Mouse (Mus musculus): Measurements from ENCODE around the gene Lmo7. TPM values are rescaled to one million over a fixed set of nuclear protein-coding genes. Genes with fewer than 3 reads are reported as not detected.
A peak's percentile ranks its signal among the peaks of the same experiment; 100 is the strongest.

Lmo7 gene
- 3.8 and 4.1 TPM in 2 replicates for polyA plus RNA-seq (2014; fragmentation: Nextera tagmentation; extraction: Ambion mirVana)

GRCm38 (mm10) chr14:101729237-101729971 is at the start of gene Lmo7, which contains the start of gene Gm9922:
Lmo7 (plus strand) TSS chr14:101729957.
Gm9922 (minus strand) TSS chr14:101729814.
- peaks cover 29% of the 10 kb centered on the region for H3K27me3 ChIP-seq (replicated peaks; ENCODE audit: control insufficient read depth, insufficient read depth, low read length)
- no peaks in the 10 kb centered on the region for H3K4me1 ChIP-seq (replicated peaks; ENCODE audit: control insufficient read depth, insufficient read depth, low read length)
- H3K9me3 ChIP-seq (ENCODE audit: control insufficient read depth, low read length): no peaks in the 10 kb centered on the region
- H3K4me3 ChIP-seq (ENCODE audit: low read depth, low read length): peak within 1 kb of the TSS; percentile 58
- H3K9ac ChIP-seq (ENCODE audit: low read depth, low read length): no peak within 1 kb of the TSS
- H3K4me2 ChIP-seq: peak within 1 kb of the TSS; percentile 89
- ATAC-seq (replicated peaks; ENCODE audit: low FRiP score): peak; percentile 70
- H3K27ac ChIP-seq (ENCODE audit: low read depth, low read length): no peak within 1 kb of the TSS
- peak; percentile 64 for DNase-seq (ENCODE audit: low spot score)
- under 1% methylated on average over 51 of the region's 51 CpGs for WGBS
- no peaks in the 10 kb centered on the region for H3K36me3 ChIP-seq (ENCODE audit: control insufficient read depth, insufficient read depth, low read length)

- no peak overlapping the region for H3K9ac ChIP-seq (ENCODE audit: low read depth, low read length)
- H3K4me3 ChIP-seq (ENCODE audit: low read depth, low read length): no peak overlapping the region
- no peaks in the 10 kb centered on the region for H3K36me3 ChIP-seq (ENCODE audit: control insufficient read depth, insufficient read depth, low read length)
- ATAC-seq (replicated peaks; ENCODE audit: low FRiP score) (no peak), DNase-seq (ENCODE audit: low spot score) (no peak)
- no peak overlapping the region for H3K4me2 ChIP-seq
- no peaks in the 10 kb centered on the region for H3K27me3 ChIP-seq (replicated peaks; ENCODE audit: control insufficient read depth, insufficient read depth, low read length)
- H3K9me3 ChIP-seq (ENCODE audit: control insufficient read depth, low read length): no peaks in the 10 kb centered on the region
- 87% methylated on average over 6 of the region's 6 CpGs for WGBS
- no peaks in the 10 kb centered on the region for H3K4me1 ChIP-seq (replicated peaks; ENCODE audit: control insufficient read depth, insufficient read depth, low read length)
- H3K27ac ChIP-seq (ENCODE audit: low read depth, low read length): no peak overlapping the region
Measured at GRCm38 (mm10) chr14:101687696-101688095, 42.1 kb upstream of the Lmo7 start.

GRCm38 (mm10) chr14:101688406-101688805 is 41.4 kb upstream of the Lmo7 start:
- Histone ChIP-seq H3K4me1 (replicated peaks; ENCODE audit: control insufficient read depth, insufficient read depth, low read length) (no peaks in the 10 kb centered on the region), H3K4me2 (no peak overlapping the region), H3K36me3 (ENCODE audit: control insufficient read depth, insufficient read depth, low read length) (peaks cover 2% of the 10 kb centered on the region; the same call in 1 of the 2 replicates), H3K9me3 (ENCODE audit: control insufficient read depth, low read length) (no peaks in the 10 kb centered on the region), H3K27ac (ENCODE audit: low read depth, low read length) (no peak overlapping the region), H3K9ac (ENCODE audit: low read depth, low read length) (no peak overlapping the region), H3K4me3 (ENCODE audit: low read depth, low read length) (no peak overlapping the region), H3K27me3 (replicated peaks; ENCODE audit: control insufficient read depth, insufficient read depth, low read length) (no peaks in the 10 kb centered on the region)
- no peak for DNase-seq (ENCODE audit: low spot score)
- WGBS: 92% methylated on average over 2 of the region's 2 CpGs
- ATAC-seq (replicated peaks; ENCODE audit: low FRiP score): no peak

- ATAC-seq (replicated peaks; ENCODE audit: low FRiP score): no peak
- Histone ChIP-seq H3K27ac (ENCODE audit: low read depth, low read length) (no peak overlapping the region), H3K36me3 (ENCODE audit: control insufficient read depth, insufficient read depth, low read length) (no peaks in the 10 kb centered on the region), H3K9me3 (ENCODE audit: control insufficient read depth, low read length) (no peaks in the 10 kb centered on the region), H3K4me2 (no peak overlapping the region), H3K4me3 (ENCODE audit: low read depth, low read length) (no peak overlapping the region), H3K4me1 (replicated peaks; ENCODE audit: control insufficient read depth, insufficient read depth, low read length) (no peaks in the 10 kb centered on the region), H3K27me3 (replicated peaks; ENCODE audit: control insufficient read depth, insufficient read depth, low read length) (no peaks in the 10 kb centered on the region), H3K9ac (ENCODE audit: low read depth, low read length) (no peak overlapping the region)
- WGBS: 76% methylated on average over 4 of the region's 4 CpGs
- no peak for DNase-seq (ENCODE audit: low spot score)
Measured at GRCm38 (mm10) chr14:101704479-101704878, 25.3 kb upstream of the Lmo7 start.

- ATAC-seq (replicated peaks; ENCODE audit: low FRiP score) (no peak), DNase-seq (ENCODE audit: low spot score) (no peak)
- Histone ChIP-seq H3K27me3 (replicated peaks; ENCODE audit: control insufficient read depth, insufficient read depth, low read length) (no peaks in the 10 kb centered on the region), H3K27ac (ENCODE audit: low read depth, low read length) (no peak overlapping the region), H3K9me3 (ENCODE audit: control insufficient read depth, low read length) (no peaks in the 10 kb centered on the region), H3K36me3 (ENCODE audit: control insufficient read depth, insufficient read depth, low read length) (no peaks in the 10 kb centered on the region), H3K4me2 (no peak overlapping the region), H3K4me1 (replicated peaks; ENCODE audit: control insufficient read depth, insufficient read depth, low read length) (no peaks in the 10 kb centered on the region), H3K9ac (ENCODE audit: low read depth, low read length) (no peak overlapping the region), H3K4me3 (ENCODE audit: low read depth, low read length) (no peak overlapping the region)
- WGBS: 85% methylated on average over 5 of the region's 5 CpGs
Measured at GRCm38 (mm10) chr14:101707088-101707487, 22.7 kb upstream of the Lmo7 start.

GRCm38 (mm10) chr14:101714414-101714813 is 15.3 kb upstream of the Lmo7 start:
- ATAC-seq (replicated peaks; ENCODE audit: low FRiP score): no peak
- Histone ChIP-seq H3K4me1 (replicated peaks; ENCODE audit: control insufficient read depth, insufficient read depth, low read length) (no peaks in the 10 kb centered on the region), H3K27me3 (replicated peaks; ENCODE audit: control insufficient read depth, insufficient read depth, low read length) (no peaks in the 10 kb centered on the region), H3K36me3 (ENCODE audit: control insufficient read depth, insufficient read depth, low read length) (no peaks in the 10 kb centered on the region), H3K4me2 (no peak overlapping the region), H3K9ac (ENCODE audit: low read depth, low read length) (no peak overlapping the region), H3K4me3 (ENCODE audit: low read depth, low read length) (no peak overlapping the region), H3K27ac (ENCODE audit: low read depth, low read length) (no peak overlapping the region), H3K9me3 (ENCODE audit: control insufficient read depth, low read length) (no peaks in the 10 kb centered on the region)
- DNase-seq (ENCODE audit: low spot score): no peak
- WGBS: 84% methylated on average over 2 of the region's 2 CpGs

- Histone ChIP-seq H3K4me1 (replicated peaks; ENCODE audit: control insufficient read depth, insufficient read depth, low read length) (no peaks in the 10 kb centered on the region), H3K4me2 (peak overlapping the region; percentile 89), H3K36me3 (ENCODE audit: control insufficient read depth, insufficient read depth, low read length) (no peaks in the 10 kb centered on the region), H3K9ac (ENCODE audit: low read depth, low read length) (no peak overlapping the region), H3K4me3 (ENCODE audit: low read depth, low read length) (peak overlapping the region; percentile 58), H3K27ac (ENCODE audit: low read depth, low read length) (no peak overlapping the region), H3K9me3 (ENCODE audit: control insufficient read depth, low read length) (no peaks in the 10 kb centered on the region), H3K27me3 (replicated peaks; ENCODE audit: control insufficient read depth, insufficient read depth, low read length) (peaks cover 29% of the 10 kb centered on the region)
- peak; percentile 27; the same call in 1 of the 2 replicates for ATAC-seq (replicated peaks; ENCODE audit: low FRiP score)
- WGBS: 2% methylated on average over 28 of the region's 28 CpGs
- DNase-seq (ENCODE audit: low spot score): no peak
Measured at GRCm38 (mm10) chr14:101729972-101730692, 375 bp downstream of the Lmo7 start.

- Histone ChIP-seq H3K4me2 (no peak overlapping the region), H3K4me1 (replicated peaks; ENCODE audit: control insufficient read depth, insufficient read depth, low read length) (no peaks in the 10 kb centered on the region), H3K27me3 (replicated peaks; ENCODE audit: control insufficient read depth, insufficient read depth, low read length) (peaks cover 22% of the 10 kb centered on the region), H3K4me3 (ENCODE audit: low read depth, low read length) (no peak overlapping the region), H3K36me3 (ENCODE audit: control insufficient read depth, insufficient read depth, low read length) (no peaks in the 10 kb centered on the region), H3K27ac (ENCODE audit: low read depth, low read length) (no peak overlapping the region), H3K9ac (ENCODE audit: low read depth, low read length) (no peak overlapping the region), H3K9me3 (ENCODE audit: control insufficient read depth, low read length) (no peaks in the 10 kb centered on the region)
- DNase-seq (ENCODE audit: low spot score) (no peak), ATAC-seq (replicated peaks; ENCODE audit: low FRiP score) (no peak)
- 25% methylated on average over 10 of the region's 10 CpGs for WGBS
Measured at GRCm38 (mm10) chr14:101733542-101734303, 4.0 kb downstream of the Lmo7 start.

Measured in liver, embryonic 11.5 days (tissue).